Mouse (Mus musculus) skeletal muscle tissue, adult 2 months (tissue): ENCODE data around the gene Kazn.

Source experiments
- DNase-seq: peaks from one replicate; pipeline ENCODE4 v3.0.0-alpha.2; 2012; ENCODE audit warnings: low read depth, low spot score

Gene Kazn

DNA sequence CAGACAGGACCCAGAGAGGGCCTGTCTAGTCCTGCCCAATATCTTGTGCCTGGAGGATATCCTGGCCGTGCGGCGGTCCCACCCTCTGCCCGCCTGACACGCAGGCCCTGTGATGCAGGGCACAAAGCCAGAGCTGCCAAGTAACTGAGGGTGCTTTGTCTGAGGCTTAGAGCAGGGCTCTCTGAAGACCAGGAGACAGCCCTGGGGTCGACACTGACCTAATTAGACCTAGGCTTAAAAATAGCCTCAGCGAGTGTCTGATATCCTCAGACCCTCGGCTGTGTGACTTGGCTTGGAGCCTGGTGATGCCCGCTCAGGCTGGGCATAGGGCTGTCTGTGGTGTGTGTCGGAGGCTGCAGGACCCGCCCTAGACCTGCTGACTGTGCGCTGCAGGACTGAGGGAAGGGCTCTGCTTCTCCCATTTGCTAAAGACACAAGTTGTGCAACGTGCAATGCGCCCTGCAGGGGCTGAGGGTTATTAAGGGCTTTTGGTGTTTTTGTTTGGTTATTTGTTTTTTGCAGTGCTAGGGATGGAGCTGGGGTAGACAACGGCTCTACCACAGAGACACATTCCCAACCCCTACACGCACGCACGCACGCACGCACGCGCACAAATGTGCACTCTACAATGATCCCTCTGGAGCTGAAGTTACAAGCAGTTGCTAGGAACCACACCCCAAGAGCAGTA is 181.5 kb downstream of the Kazn start:
- no peak for DNase-seq

- no peak for DNase-seq
Measured at GRCm38 (mm10) chr4:142055600-142055999, 183.6 kb downstream of the Kazn start.

DNA sequence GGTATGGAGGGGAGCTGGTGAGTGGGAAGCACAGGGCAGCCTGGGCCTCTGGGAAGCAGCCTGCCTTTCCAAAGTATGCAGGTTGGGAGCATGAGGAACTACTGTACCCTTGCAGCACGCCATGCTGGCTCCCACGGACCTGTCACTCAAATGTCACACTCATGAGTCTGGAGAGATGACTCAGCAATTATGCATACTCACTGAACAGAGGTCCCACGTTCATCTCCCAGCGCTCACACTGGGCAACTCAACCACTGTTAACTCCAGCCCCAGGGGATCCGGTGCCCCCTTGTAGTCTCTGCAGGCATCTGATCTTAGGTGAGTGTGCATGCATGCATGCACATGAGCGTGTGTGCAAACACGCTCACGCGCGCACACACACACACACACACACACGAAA is 184.6 kb downstream of the Kazn start:
- DNase-seq: no peak

DNA sequence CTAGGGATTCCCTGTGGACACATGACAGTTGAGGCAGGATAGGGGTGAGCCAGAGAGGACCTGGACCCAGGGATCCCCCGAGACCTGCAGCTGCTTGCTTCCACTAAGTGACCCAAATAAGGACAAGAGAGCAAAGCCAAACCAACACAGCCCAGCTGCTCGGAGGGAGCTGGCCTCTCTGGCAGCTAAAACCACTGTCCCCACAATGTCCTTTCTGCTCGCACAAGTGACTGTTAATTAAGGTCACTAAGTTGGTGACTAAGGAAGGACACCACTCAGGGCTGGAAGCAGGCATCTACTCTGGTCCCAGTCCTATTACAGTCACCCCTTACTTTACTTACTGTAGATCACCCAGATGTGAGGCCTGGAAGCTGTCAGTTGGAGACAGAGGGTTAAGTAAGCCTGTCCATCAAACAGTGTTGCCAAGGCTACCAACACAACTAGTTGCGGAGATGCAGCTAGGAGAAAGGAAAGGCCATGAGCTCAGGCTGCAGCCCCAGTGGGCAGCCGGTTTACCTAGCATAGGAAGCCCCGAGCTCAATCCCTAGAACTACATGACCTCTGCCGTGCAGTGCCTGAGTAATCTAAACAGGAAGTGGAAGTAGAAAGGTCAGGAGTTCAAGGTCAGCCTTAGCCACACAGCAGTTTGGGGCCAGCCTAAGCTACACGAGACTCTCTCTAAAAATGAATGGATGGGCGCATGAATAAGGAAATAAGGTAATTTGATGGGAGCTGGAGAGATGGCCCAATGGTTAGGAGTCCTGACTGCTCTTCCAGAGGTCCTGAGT is 185.3 kb downstream of the Kazn start:
- DNase-seq: no peak

DNA sequence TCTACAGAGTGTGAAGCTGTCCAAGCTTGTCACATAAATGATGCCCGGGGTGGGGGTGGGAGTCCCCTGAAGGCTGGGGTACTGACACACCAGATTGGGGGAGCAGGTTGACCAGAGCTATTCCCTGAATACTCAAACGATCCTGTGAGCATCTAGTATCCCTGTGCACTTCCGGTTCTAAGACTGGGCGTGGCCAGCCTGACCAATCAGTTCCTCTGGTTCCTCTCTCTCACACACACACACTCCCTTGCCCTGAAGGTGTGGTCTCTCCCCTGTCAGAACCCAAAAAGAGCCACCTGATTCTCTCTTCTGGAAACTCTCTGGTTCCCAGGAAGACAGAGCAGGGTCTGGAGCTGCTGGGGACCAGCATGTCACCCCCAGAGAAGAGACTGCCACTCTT is 185.9 kb downstream of the Kazn start:
- no peak for DNase-seq

GRCm38 (mm10) chr4:142052391-142053132 is 186.6 kb downstream of the Kazn start:
- DNase-seq: no peak
